Mouse (Mus musculus): Measurements from ENCODE around the gene Dtd2. TPM values are rescaled to one million over a fixed set of nuclear protein-coding genes. Genes with fewer than 3 reads are reported as not detected.
A peak's percentile ranks its signal among the peaks of the same experiment; 100 is the strongest.

Gene Dtd2
- polyA plus RNA-seq, 1 experiment from 2014 or later, result 27.8 TPM

DNA sequence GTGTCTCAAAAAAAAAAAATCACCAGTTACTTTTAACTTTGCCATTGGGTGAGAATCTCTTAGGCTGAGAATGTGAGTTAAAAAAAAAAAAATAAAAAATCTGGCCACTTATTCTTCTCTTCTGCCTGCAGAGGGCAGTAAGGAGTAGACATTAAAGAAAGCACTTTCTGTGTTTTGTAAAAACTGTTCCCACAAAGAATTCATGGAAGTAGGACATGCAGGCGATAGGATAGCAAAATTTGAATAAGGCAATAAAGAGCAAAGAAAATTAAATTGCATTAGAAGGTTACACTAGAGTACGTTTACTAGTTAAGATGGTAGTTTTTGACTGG, 4.3 kb upstream of the Dtd2 start:
- no peaks in the 10 kb centered on the region for H3K36me3 ChIP-seq
- no peaks in the 10 kb centered on the region for H3K9me3 ChIP-seq (replicated peaks)
- WGBS, result 71% methylated on average over 2 of the region's 2 CpGs
- H3K4me1 ChIP-seq, result peaks cover 11% of the 10 kb centered on the region
- no peak for ATAC-seq (replicated peaks; ENCODE audit: low FRiP score)
- H3K27ac ChIP-seq, result no peak overlapping the region
- H3K4me3 ChIP-seq (replicated peaks), result no peak overlapping the region
- H3K9ac ChIP-seq, result no peak overlapping the region
- H3K4me2 ChIP-seq, result no peak overlapping the region
- no peaks in the 10 kb centered on the region for H3K27me3 ChIP-seq

DNA sequence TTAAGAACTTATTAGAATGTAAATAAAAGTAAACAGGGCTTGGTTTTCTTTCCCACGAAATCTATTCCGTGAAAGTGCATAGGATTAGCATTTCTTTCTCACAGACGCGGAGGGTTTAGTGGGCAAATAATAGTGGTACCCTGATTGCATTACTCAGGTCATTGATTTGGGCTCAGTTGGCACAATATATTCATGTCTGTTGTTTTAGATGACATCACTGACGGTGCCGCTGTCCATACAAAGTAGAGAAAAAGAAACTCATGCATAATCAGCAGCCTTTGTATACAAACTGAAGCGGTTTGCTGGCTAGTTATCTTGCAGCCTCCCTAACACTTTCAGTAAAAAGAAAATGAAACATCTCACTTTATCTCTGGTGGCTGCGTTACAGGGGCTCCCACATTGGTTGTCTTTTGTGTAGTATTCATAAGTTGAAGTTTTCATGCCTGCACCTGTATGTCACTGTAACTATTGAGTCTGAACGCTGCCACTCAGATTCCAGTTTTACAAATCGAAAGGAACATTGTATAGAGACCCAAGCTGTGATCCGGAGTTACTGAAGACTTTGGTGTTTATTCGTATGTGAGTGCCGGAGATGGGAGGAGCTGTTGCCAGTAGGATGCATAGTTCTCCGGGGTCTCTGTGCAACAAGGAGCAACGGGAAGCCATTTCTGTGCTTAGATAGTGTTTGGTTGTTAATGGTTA, 3.8 kb upstream of the Dtd2 start:
- no peaks in the 10 kb centered on the region for H3K27me3 ChIP-seq
- no peak overlapping the region for H3K9ac ChIP-seq
- ATAC-seq (replicated peaks; ENCODE audit: low FRiP score), result no peak
- H3K27ac ChIP-seq, result no peak overlapping the region
- WGBS, result 72% methylated on average over 15 of the region's 15 CpGs
- no peak overlapping the region for H3K4me2 ChIP-seq
- no peak overlapping the region for H3K4me3 ChIP-seq (replicated peaks)
- peaks cover 11% of the 10 kb centered on the region for H3K4me1 ChIP-seq
- no peaks in the 10 kb centered on the region for H3K9me3 ChIP-seq (replicated peaks)
- no peaks in the 10 kb centered on the region for H3K36me3 ChIP-seq

DNA sequence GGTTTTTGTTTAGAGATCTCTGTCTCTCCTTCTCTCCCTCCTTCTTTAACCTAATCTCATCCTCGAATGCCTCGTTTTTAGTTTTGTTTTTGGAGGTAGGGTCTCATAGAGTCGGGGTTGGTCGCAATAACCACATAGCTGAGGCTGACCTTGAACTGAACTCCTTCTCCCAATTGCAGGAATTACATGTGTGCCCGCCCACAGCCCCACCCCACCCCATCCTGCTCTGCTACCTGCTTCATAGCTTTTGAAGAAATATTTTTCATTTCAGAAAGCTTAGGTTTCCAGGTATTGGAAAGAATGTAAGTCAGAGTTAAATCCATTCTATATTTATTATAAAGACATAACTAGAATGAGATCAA, 313 bp upstream of the Dtd2 start:
- no peaks in the 10 kb centered on the region for H3K9me3 ChIP-seq (replicated peaks)
- ATAC-seq (replicated peaks; ENCODE audit: low FRiP score), result peak; percentile 52
- H3K4me2 ChIP-seq, result peak overlapping the region; percentile 69
- no peaks in the 10 kb centered on the region; the same call in 1 of the 2 replicates for H3K36me3 ChIP-seq
- H3K27ac ChIP-seq, result 0 out of 2 replicates have a peak overlapping the region, but pooled peaks have one; percentile 13
- H3K27me3 ChIP-seq, result no peaks in the 10 kb centered on the region
- peaks cover 3% of the 10 kb centered on the region; the same call in 1 of the 2 replicates for H3K4me1 ChIP-seq
- H3K4me3 ChIP-seq (replicated peaks), result peak overlapping the region; percentile 85
- no peak overlapping the region for H3K9ac ChIP-seq
- 49% methylated on average over 5 of the region's 5 CpGs for WGBS

DNA sequence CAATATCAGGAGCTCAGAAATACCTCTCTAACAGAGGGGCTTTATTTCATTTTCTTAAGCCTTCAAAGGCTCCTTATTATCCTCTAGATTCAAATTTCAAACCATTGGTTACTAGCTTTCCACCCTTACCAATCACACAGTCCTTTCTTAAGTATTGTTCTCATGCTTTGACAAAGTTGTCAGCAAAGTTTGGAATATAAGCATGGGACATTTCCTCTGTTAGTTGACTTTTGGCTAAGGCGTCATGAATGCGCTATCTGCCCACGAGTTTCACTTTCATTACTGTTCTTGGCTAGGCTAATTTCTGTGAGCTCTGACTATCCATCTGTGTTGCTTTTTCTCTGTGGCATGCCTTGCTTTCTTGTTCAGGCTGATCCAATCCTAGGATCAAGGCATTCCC, 3.6 kb downstream of the Dtd2 start:
- WGBS, result 85% methylated on average over 3 of the region's 3 CpGs
- Histone ChIP-seq H3K4me1 (peaks cover 3% of the 10 kb centered on the region; the same call in 1 of the 2 replicates), H3K27me3 (no peaks in the 10 kb centered on the region), H3K4me2 (no peak overlapping the region), H3K9ac (no peak overlapping the region), H3K9me3 (replicated peaks) (no peaks in the 10 kb centered on the region), H3K27ac (no peak overlapping the region), H3K4me3 (replicated peaks) (no peak overlapping the region), H3K36me3 (peaks cover 21% of the 10 kb centered on the region)
- no peak for ATAC-seq (replicated peaks; ENCODE audit: low FRiP score)

DNA sequence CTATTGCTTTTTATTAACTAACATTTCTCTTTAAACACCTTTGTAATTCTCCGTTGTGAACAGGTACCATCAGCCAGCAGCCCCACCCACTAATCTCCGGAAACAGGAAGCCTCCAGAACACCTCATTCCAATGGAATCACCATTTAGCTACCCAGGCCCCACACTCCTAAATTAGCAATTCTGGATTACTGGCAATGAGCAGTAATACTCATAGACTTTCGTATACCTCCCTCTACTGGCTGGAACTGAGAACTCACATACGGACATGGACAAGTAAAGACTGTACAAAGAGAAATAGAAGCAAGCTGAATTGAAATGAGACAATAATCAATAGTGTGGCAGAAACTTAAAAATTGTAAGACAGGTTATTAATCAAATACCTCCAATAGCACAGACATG, 4.8 kb downstream of the Dtd2 start:
- 20% methylated on average over 4 of the region's 4 CpGs for WGBS
- no peak overlapping the region for H3K9ac ChIP-seq
- H3K9me3 ChIP-seq (replicated peaks), result no peaks in the 10 kb centered on the region
- no peak; the same call in 1 of the 2 replicates for ATAC-seq (replicated peaks; ENCODE audit: low FRiP score)
- peaks cover 33% of the 10 kb centered on the region for H3K36me3 ChIP-seq
- H3K4me2 ChIP-seq, result no peak overlapping the region
- no peaks in the 10 kb centered on the region for H3K27me3 ChIP-seq
- no peak overlapping the region for H3K4me3 ChIP-seq (replicated peaks)
- H3K4me1 ChIP-seq, result peaks cover 1% of the 10 kb centered on the region; the same call in 1 of the 2 replicates
- no peak overlapping the region for H3K27ac ChIP-seq

DNA sequence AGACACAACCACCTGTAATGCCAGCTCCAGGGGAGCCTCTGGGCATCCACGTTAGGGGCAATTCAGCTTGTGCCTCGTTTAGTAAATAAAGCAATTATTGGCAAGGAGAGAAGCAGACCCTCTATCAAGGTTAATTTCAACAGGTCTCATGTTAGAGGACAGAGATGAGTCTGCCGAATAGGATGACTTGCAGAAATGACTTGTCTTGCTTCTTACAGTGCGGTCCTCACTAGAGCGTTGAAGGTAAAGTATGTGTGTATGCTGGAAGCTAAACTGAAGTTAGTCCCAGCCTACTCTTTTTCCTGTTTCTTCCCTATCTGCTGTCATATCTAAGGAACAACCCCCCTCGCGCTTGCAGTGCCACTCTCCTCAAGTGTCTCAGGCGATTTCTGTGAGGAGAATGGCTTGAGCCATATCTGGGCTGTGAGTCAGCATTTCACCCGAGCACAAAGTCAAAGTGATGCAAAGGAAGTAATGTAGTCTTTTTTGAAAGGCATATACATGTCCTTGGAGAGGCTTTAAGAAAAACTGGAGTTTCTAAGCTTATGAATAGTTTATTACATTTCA, 7.9 kb downstream of the Dtd2 start:
- no peaks in the 10 kb centered on the region for H3K4me1 ChIP-seq
- no peak overlapping the region for H3K9ac ChIP-seq
- 83% methylated on average over 9 of the region's 9 CpGs for WGBS
- H3K36me3 ChIP-seq, result peaks cover 54% of the 10 kb centered on the region
- H3K9me3 ChIP-seq (replicated peaks), result no peaks in the 10 kb centered on the region
- H3K27ac ChIP-seq, result no peak overlapping the region
- no peaks in the 10 kb centered on the region for H3K27me3 ChIP-seq
- H3K4me2 ChIP-seq, result no peak overlapping the region
- no peak overlapping the region for H3K4me3 ChIP-seq (replicated peaks)
- ATAC-seq (replicated peaks; ENCODE audit: low FRiP score), result no peak

DNA sequence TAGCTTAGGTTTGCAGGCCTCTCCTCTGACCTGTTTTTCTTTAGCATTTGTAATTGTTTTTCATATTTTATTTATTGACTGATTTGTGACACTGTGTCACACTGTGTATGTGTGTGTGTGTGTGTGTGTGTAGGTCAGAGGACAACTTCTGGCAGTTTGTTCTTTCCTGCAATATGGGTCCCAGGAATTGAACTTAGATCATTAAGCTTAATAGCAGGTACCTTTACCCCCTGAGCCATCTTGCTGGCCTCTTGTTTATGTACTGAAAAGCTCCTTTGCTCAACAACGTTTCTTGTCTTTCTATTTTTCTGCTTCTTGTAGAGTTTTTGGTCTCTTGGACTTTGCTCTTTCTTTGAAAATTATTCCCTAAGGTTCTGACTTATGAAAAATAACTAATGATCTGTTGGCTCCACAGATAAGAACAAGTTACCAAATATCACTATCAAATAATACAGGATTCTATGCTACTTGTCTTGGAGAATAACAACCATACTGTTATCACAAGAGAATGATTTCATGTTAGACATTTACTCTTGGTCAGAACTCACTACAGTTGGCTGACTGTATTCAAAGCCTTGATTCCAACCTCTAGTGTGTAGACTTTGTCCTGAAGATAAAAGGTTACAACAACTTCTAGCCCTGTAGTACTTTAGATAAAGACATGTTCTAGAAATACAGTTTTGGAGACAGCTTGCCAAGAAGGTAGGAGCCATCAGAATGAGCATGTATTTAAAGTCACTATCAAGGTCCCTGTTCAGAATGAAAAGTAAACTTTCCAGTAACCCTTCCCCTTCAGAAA, 10.4 kb downstream of the Dtd2 start:
- WGBS, result 81% methylated on average over 1 of the region's 1 CpGs
- no peak overlapping the region for H3K9ac ChIP-seq
- no peak overlapping the region for H3K4me3 ChIP-seq (replicated peaks)
- H3K27me3 ChIP-seq, result no peaks in the 10 kb centered on the region
- H3K9me3 ChIP-seq (replicated peaks), result no peaks in the 10 kb centered on the region
- ATAC-seq (replicated peaks; ENCODE audit: low FRiP score), result no peak
- H3K27ac ChIP-seq, result no peak overlapping the region
- no peak overlapping the region for H3K4me2 ChIP-seq
- peaks cover 54% of the 10 kb centered on the region for H3K36me3 ChIP-seq
- H3K4me1 ChIP-seq, result no peaks in the 10 kb centered on the region

DNA sequence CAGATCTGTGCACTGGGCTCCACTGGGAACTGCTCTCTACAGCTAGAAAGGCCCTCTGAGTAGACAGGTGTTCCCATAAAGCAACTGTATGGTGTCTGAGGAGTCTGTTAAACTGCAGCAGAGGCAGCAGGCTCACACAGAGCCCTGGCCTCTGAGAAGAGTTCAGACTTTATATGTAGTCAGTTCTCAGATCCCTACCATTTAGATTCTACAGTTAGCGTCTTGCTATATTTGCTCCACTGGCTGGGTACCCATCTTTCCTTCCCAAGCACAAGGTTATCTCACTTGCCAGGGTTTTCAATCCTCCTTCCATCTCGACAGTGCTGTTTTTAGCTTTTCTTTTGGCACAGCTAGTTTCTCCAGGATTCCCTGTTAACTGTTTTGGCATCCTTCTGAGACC, 15.7 kb downstream of the Dtd2 start:
- no peak overlapping the region for H3K4me2 ChIP-seq
- H3K4me1 ChIP-seq, result no peaks in the 10 kb centered on the region
- ATAC-seq (replicated peaks; ENCODE audit: low FRiP score), result no peak
- H3K4me3 ChIP-seq (replicated peaks), result no peak overlapping the region
- H3K27me3 ChIP-seq, result no peaks in the 10 kb centered on the region
- WGBS, result 80% methylated on average over 2 of the region's 2 CpGs
- no peak overlapping the region for H3K9ac ChIP-seq
- H3K9me3 ChIP-seq (replicated peaks), result no peaks in the 10 kb centered on the region
- H3K36me3 ChIP-seq, result peaks cover 13% of the 10 kb centered on the region
- H3K27ac ChIP-seq, result no peak overlapping the region

DNA sequence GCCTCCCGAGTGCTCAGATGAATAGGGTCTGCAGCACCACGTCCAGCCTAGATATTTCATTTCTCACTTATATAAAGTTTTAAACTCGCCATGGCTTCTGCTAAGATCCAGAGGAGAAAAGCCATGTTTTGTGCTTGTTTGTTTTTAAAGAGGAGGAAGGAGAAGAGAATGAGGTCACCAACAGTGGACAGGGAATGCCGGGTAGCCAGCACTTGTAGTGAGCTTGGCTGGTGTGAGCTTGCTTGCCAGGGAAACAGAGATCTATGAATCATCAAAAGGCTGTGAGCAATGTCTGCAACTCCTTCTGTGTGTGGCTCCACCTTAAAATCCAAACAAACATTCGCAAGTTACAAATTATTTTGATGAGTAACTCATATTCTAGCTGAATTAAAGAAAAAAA, 17.8 kb downstream of the Dtd2 start:
- H3K4me3 ChIP-seq (replicated peaks), result no peak overlapping the region
- no peak overlapping the region for H3K9ac ChIP-seq
- no peak for ATAC-seq (replicated peaks; ENCODE audit: low FRiP score)
- H3K4me1 ChIP-seq, result no peaks in the 10 kb centered on the region
- no peak overlapping the region for H3K4me2 ChIP-seq
- no peaks in the 10 kb centered on the region for H3K36me3 ChIP-seq
- H3K27me3 ChIP-seq, result no peaks in the 10 kb centered on the region
- 86% methylated on average over 5 of the region's 5 CpGs for WGBS
- no peak overlapping the region for H3K27ac ChIP-seq
- no peaks in the 10 kb centered on the region for H3K9me3 ChIP-seq (replicated peaks)

DNA sequence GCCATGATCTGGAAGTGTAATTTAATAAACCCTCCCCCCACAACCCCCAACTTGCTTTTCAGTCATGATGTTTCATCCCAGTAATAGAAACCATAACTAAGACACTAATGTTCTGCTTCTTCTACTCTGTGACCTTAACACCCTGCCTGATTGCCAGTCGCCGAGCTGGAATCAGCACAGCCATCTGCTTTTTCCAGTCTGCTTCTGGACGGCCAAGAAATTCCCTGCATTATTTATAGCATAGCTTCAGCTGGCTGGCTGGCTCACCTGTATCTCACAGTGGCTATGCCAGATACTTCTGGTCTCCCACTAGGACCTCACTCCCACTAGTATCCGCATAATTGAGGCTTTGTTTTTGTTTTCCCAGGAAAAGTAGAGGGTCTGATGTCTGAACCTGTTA, 20.5 kb downstream of the Dtd2 start:
- Histone ChIP-seq H3K9me3 (replicated peaks) (no peaks in the 10 kb centered on the region), H3K9ac (no peak overlapping the region), H3K27ac (no peak overlapping the region), H3K36me3 (no peaks in the 10 kb centered on the region), H3K4me3 (replicated peaks) (no peak overlapping the region), H3K4me1 (no peaks in the 10 kb centered on the region), H3K27me3 (no peaks in the 10 kb centered on the region), H3K4me2 (no peak overlapping the region)
- WGBS, result 50% methylated on average over 4 of the region's 4 CpGs
- ATAC-seq (replicated peaks; ENCODE audit: low FRiP score), result no peak

DNA sequence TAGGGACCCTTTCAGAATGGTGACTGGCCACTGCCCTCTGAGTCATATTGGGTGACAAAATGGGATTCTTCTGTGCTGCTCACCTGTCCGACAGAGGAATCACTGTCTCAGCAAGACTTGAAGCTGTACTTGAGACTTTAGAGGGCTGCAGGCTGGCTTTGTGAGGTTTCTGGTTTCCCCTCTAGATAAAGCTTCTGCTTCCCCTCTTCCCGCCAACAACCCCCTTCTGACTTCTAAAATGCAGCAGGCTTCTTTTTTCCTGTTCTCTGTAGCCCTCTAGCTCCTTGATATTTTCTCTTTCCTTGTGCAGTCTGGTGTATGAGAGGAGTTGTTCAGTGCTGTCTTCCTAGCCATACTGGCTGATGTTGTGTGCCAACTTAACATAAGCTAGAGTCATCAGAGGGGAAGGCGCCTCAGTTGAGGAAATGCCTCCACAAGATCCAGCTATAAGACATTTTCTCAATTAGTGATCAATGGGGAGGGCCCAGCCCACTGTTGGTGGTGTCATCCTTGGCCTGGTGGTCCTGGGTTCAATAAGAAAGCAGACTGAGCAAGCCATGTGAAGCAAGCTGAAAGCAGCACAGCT, 21.0 kb downstream of the Dtd2 start:
- 94% methylated on average over 3 of the region's 3 CpGs for WGBS

DNA sequence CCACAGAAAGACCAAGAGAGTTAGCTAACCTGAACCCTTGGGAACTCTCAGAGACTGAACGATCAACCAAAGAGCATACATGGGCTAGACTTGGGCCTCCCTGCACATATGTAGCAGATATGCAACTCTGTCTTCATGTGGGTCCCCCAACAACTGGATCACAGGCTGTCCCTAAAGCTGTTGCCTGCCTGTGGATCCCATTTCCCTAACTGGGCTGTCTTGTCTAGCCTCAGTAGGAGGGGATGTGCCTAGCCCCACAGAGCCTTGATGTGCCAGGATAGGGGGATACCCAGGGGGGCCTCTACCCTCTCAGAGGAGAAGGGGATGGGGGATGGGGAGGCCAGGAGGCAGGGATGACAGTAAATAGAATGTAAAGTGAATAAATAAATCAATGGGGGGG, 22.7 kb downstream of the Dtd2 start:
- Histone ChIP-seq H3K27ac (no peak overlapping the region), H3K4me1 (no peaks in the 10 kb centered on the region), H3K36me3 (no peaks in the 10 kb centered on the region), H3K4me3 (replicated peaks) (no peak overlapping the region), H3K4me2 (no peak overlapping the region), H3K9me3 (replicated peaks) (no peaks in the 10 kb centered on the region), H3K9ac (no peak overlapping the region), H3K27me3 (no peaks in the 10 kb centered on the region)
- WGBS, result 100% methylated on average over 1 of the region's 1 CpGs
- no peak for ATAC-seq (replicated peaks; ENCODE audit: low FRiP score)

More for the DNA sequence above, 21.0 kb downstream of the Dtd2 start:
- Histone ChIP-seq H3K27ac (no peak overlapping the region), H3K4me1 (no peaks in the 10 kb centered on the region), H3K4me3 (replicated peaks) (no peak overlapping the region), H3K4me2 (no peak overlapping the region), H3K36me3 (no peaks in the 10 kb centered on the region), H3K27me3 (no peaks in the 10 kb centered on the region), H3K9me3 (replicated peaks) (no peaks in the 10 kb centered on the region), H3K9ac (no peak overlapping the region)
- ATAC-seq (replicated peaks; ENCODE audit: low FRiP score), result no peak
